In the genomic region with DNA sequence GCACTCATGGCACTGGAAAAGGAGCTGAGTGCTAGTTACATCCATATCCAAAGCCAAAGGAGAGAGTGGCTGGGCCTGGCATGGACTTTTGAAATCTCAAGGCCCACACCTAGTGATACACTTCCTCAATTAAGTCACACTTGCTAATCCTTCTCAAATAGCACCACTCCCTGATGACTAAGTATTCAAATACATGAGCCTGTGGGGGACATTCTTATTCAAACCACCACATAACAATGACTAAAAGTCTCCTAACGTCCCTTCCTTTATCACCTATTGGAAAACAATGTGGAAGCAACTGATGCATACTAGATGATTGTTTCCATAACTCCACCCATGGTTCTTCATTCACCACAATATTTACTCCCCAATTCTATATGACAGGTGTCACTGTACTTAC, we compare ENCODE assay signal across 30 mouse cellular contexts.
"Had no signal": no experiment of that assay in that cellular context is flagged by ENCODE, and none has a peak within 500 bp of the region (broad histone marks: within the 10 kb centered on the region; RNA-seq: fewer than 3 reads in every experiment).

No protein-coding gene starts in this region.

- H3K9ac ChIP-seq: limb, embryonic 12.5 days; limb, embryonic 13.5 days; limb, embryonic 15.5 days; liver, embryonic 12.5 days; liver, embryonic 13.5 days; liver, embryonic 14.5 days; liver, embryonic 15.5 days; liver, postnatal 0 days; lung, embryonic 14.5 days; lung, embryonic 15.5 days; midbrain, embryonic 12.5 days; midbrain, embryonic 13.5 days; midbrain, embryonic 15.5 days; neural tube, embryonic 12.5 days; neural tube, embryonic 13.5 days had no signal

- DNase-seq: left cerebral cortex, postnatal 4 days; liver; liver, embryonic 13.5 days; liver, postnatal 0 days; lung, adult 18-20 months; lung, adult 2 months; lung, embryonic 14.5 days; lung, postnatal 10 days; lung, postnatal 14 days; lung, postnatal 36 days; midbrain, embryonic 14.5 days had no signal

- H3K4me3 ChIP-seq: limb, embryonic 10.5 days; limb, embryonic 12.5 days; limb, embryonic 13.5 days; limb, embryonic 15.5 days; liver, embryonic 12.5 days; liver, embryonic 13.5 days; liver, embryonic 15.5 days; lung, embryonic 15.5 days; megakaryocyte, embryonic 14.5 days; midbrain, embryonic 10.5 days; midbrain, embryonic 12.5 days; midbrain, embryonic 13.5 days; midbrain, embryonic 15.5 days; myocyte; neural tube, embryonic 12.5 days; neural tube, embryonic 13.5 days had no signal

- H3K9me3 ChIP-seq: limb, embryonic 10.5 days; limb, embryonic 15.5 days; liver, embryonic 12.5 days; liver, embryonic 13.5 days; liver, embryonic 15.5 days; lung, embryonic 15.5 days; midbrain, embryonic 12.5 days; midbrain, embryonic 13.5 days; midbrain, embryonic 15.5 days; neural tube, embryonic 12.5 days; neural tube, embryonic 13.5 days had no signal

- H3K4me1 ChIP-seq: limb, embryonic 12.5 days; limb, embryonic 13.5 days; limb, embryonic 15.5 days; liver, embryonic 12.5 days; liver, embryonic 13.5 days; liver, embryonic 15.5 days; lung, embryonic 15.5 days; megakaryocyte, embryonic 14.5 days; midbrain, embryonic 10.5 days; midbrain, embryonic 12.5 days; midbrain, embryonic 13.5 days; midbrain, embryonic 15.5 days; neural tube, embryonic 12.5 days; neural tube, embryonic 13.5 days had no signal

- ATAC-seq: liver, embryonic 12.5 days; liver, postnatal 0 days; lung, postnatal 0 days; midbrain, embryonic 13.5 days; midbrain, embryonic 15.5 days; midbrain, embryonic 16.5 days had no signal

- H3K36me3 ChIP-seq: limb, embryonic 10.5 days; limb, embryonic 12.5 days; limb, embryonic 13.5 days; limb, embryonic 15.5 days; liver, embryonic 12.5 days; liver, embryonic 13.5 days; liver, embryonic 15.5 days; lung, embryonic 15.5 days; midbrain, embryonic 10.5 days; midbrain, embryonic 12.5 days; midbrain, embryonic 13.5 days; midbrain, embryonic 15.5 days; neural tube, embryonic 12.5 days; neural tube, embryonic 13.5 days had no signal

- H3K27ac ChIP-seq: limb, embryonic 10.5 days; limb, embryonic 12.5 days; limb, embryonic 13.5 days; limb, embryonic 15.5 days; liver, embryonic 12.5 days; liver, embryonic 13.5 days; liver, embryonic 14.5 days; liver, embryonic 15.5 days; lung, embryonic 15.5 days; macrophage; midbrain, embryonic 10.5 days; midbrain, embryonic 12.5 days; midbrain, embryonic 13.5 days; midbrain, embryonic 15.5 days; neural tube, embryonic 12.5 days; neural tube, embryonic 13.5 days had no signal
